Mouse (Mus musculus) erythroblast, adult 5-6 weeks (primary cell): ENCODE data around the gene Ncoa6. TPM values are rescaled to one million over a fixed set of nuclear protein-coding genes. Genes with fewer than 3 reads are reported as not detected.
A peak's percentile ranks its signal among the peaks of the same experiment; 100 is the strongest.

ENCODE experiments used
- ATAC-seq: replicated peaks from 2 replicates; pipeline ENCODE4 v1.8.0; 2016; ENCODE audit warnings: moderate number of reproducible peaks, mild to moderate bottlenecking, moderate TSS enrichment, inconsistent platforms; ENCODE audit not compliant: poor library complexity, low FRiP score, severe bottlenecking
- total RNA-seq, 2 experiments: library from RNA; stranded (forward) in 1 of 2; stranded (reverse) in 1 of 2; fragments of 150-400 nt in 1 of 2; fragments of 200-764, 138-1000 nt in 1 of 2; gene quantifications; 2 replicates each; pipeline versions ENCODE4 v1.2.3 to v1.2.4; 2015 to 2017; ENCODE audit warnings: low replicate concordance in 2 of 2

Gene Ncoa6
- total RNA-seq, 2 experiments from 2014 or later = 7.2 to 29.6 TPM

- ATAC-seq = no peak
Observed at GRCm38 (mm10) chr2:155374521-155374920, 99.2 kb downstream of the Ncoa6 start.

DNA sequence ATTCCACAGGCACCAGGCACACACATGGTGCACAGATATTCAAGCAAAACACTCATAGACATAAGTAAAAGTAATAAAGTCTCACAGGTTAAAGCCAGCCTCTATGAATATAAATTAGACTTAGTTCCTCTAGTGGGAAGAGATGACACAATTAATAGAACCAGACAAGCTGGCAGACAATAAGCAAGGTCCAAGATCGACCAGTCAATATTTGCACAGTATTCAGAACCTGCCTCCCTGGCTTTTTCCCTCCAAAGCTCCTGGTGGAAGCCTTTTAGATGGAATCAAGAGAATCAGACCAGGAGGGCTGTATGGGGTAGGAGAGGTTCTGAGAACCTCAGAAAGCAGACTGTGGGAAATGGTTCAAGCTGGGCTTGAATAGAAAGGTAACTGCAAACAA is 99.8 kb downstream of the Ncoa6 start:
- no peak for ATAC-seq

- ATAC-seq = no peak
Observed at GRCm38 (mm10) chr2:155373302-155373701, 100.4 kb downstream of the Ncoa6 start.

- ATAC-seq = no peak
Observed at GRCm38 (mm10) chr2:155372451-155372850, 101.2 kb downstream of the Ncoa6 start.

GRCm38 (mm10) chr2:155369333-155369883 is 104.3 kb downstream of the Ncoa6 start:
- ATAC-seq = no peak

- ATAC-seq = no peak
Observed at GRCm38 (mm10) chr2:155367635-155368284, 105.9 kb downstream of the Ncoa6 start.

- ATAC-seq = peak; percentile 32
Observed at GRCm38 (mm10) chr2:155357686-155358399, 115.9 kb downstream of the Ncoa6 start.

GRCm38 (mm10) chr2:155356971-155357591 is 116.6 kb downstream of the Ncoa6 start, which contains the start of gene Pigu:
Gene Pigu, minus strand, starts transcription at chr2:155357430.
- peak; percentile 99 for ATAC-seq

DNA sequence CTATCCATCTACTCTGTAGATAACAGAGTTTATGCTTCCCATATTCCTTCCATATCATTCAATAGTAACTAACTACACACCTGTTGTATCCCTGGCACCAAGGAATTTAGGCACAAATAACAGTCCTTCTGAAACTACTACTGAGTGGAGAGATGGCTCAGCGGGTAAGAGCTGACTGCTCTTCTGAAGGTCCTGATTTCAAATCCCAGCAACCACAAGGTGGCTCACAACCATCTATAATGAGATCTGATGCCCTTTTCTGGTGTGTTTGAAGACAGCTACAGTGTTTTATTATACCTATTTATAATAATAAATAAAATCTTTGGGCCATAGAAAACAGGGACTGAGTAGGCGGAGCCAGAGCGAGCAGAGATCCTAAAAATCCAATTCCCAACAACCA is 119.3 kb downstream of the Ncoa6 start:
- no peak for ATAC-seq

DNA sequence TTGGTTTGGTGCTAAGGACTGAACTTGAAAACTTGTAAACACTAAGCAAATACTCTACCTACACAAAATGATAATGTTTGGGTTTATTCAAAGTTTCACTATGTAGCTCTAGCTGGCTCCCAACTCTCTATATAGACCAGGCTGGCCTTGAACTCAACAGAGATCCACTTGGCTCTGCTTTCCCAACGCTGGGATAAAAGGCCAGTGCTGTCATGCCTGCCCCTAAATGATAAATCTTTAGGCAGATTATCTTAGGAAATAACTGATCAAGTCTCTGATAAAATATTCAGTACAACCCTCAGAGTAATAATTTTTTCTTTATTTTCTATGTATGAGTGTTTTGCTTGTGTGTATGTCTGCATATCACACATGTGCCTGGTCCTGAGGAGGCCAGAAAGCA is 127.0 kb downstream of the Ncoa6 start:
- no peak for ATAC-seq

Other genes starting within 250 kb of the Ncoa6 start
- gene Dynlrb1, start 237.4 kb downstream of the Ncoa6 start, total RNA-seq (2015; ENCODE audit: low replicate concordance) = 83.8 and 114 TPM in 2 replicates
- 25.0 and 51.9 TPM in 2 replicates for gene Dynlrb1, start 237.4 kb downstream of the Ncoa6 start, total RNA-seq (2017; ENCODE audit: low replicate concordance)
- 0.77 TPM in 1 of 2 replicates, not detected in the other for gene Map1lc3a, start 197.6 kb downstream of the Ncoa6 start, total RNA-seq (2015; ENCODE audit: low replicate concordance)
- gene Map1lc3a, start 197.6 kb downstream of the Ncoa6 start, total RNA-seq (2017; ENCODE audit: low replicate concordance) = 0.34 and 2.9 TPM in 2 replicates
- gene Pigu, start 116.5 kb downstream of the Ncoa6 start, total RNA-seq (2015; ENCODE audit: low replicate concordance) = 9.4 and 17.6 TPM in 2 replicates
- gene Pigu, start 116.5 kb downstream of the Ncoa6 start, total RNA-seq (2017; ENCODE audit: low replicate concordance) = 5.6 TPM in 2 replicates
- gene Trp53inp2, start 92.8 kb downstream of the Ncoa6 start, total RNA-seq (2015; ENCODE audit: low replicate concordance) = 7.1 and 15.6 TPM in 2 replicates
- gene Trp53inp2, start 92.8 kb downstream of the Ncoa6 start, total RNA-seq (2017; ENCODE audit: low replicate concordance) = 3.6 and 4.9 TPM in 2 replicates
- 3.5 and 10.0 TPM in 2 replicates for gene Acss2, start 44.1 kb upstream of the Ncoa6 start, total RNA-seq (2015; ENCODE audit: low replicate concordance)
- gene Acss2, start 44.1 kb upstream of the Ncoa6 start, total RNA-seq (2017; ENCODE audit: low replicate concordance) = 16.4 and 20.1 TPM in 2 replicates
- gene Ggt7, start 44.3 kb upstream of the Ncoa6 start, total RNA-seq (2015; ENCODE audit: low replicate concordance) = not detected in 2 replicates
- not detected in 2 replicates for gene Ggt7, start 44.3 kb upstream of the Ncoa6 start, total RNA-seq (2017; ENCODE audit: low replicate concordance)
- 6.5 and 7.1 TPM in 2 replicates for gene Gss, start 118.9 kb upstream of the Ncoa6 start, total RNA-seq (2015; ENCODE audit: low replicate concordance)
- 3.6 and 8.5 TPM in 2 replicates for gene Gss, start 118.9 kb upstream of the Ncoa6 start, total RNA-seq (2017; ENCODE audit: low replicate concordance)
- not detected in 2 replicates for gene Myh7b, start 137.3 kb upstream of the Ncoa6 start, total RNA-seq (2015; ENCODE audit: low replicate concordance)
- gene Myh7b, start 137.3 kb upstream of the Ncoa6 start, total RNA-seq (2017; ENCODE audit: low replicate concordance) = 0.14 TPM in 1 of 2 replicates, not detected in the other
- gene Trpc4ap, start 218.5 kb upstream of the Ncoa6 start, total RNA-seq (2015; ENCODE audit: low replicate concordance) = 41.2 and 41.7 TPM in 2 replicates
- 42.1 and 59.8 TPM in 2 replicates for gene Trpc4ap, start 218.5 kb upstream of the Ncoa6 start, total RNA-seq (2017; ENCODE audit: low replicate concordance)